9 mouse cellular contexts compared by ENCODE assay signal in genomic region chr14:53881304-53881703, GRCm38 (mm10).
DNase-seq lines count a peak whose midpoint lies in the region; ATAC-seq and TF ChIP-seq lines count a peak whose summit lies in the region.
"Had no signal": no experiment of that assay in that cellular context is flagged by ENCODE, and none has a peak within 500 bp of the region (broad histone marks: within the 10 kb centered on the region; RNA-seq: fewer than 3 reads in every experiment).

No protein-coding gene starts in this region.

- TF ChIP-seq CTCF in heart, postnatal 0 days (IDR thresholded peaks at IDR 0.05; ENCODE audit: low read depth), result peak; percentile 56
- peak; percentile 43 for TF ChIP-seq CTCF in cortical plate, adult 2 months (IDR thresholded peaks at IDR 0.05; ENCODE audit: extremely low read depth, insufficient read depth, low read length)

- H3K36me3 ChIP-seq in heart, postnatal 0 days (replicated peaks; ENCODE audit: control insufficient read depth, insufficient read depth, low read length), result no peaks in the 10 kb centered on the region

- no peaks in the 10 kb centered on the region for H3K4me1 ChIP-seq in heart, postnatal 0 days (ENCODE audit: control insufficient read depth, insufficient read depth)
- H3K4me1 ChIP-seq in cortical plate, adult 2 months (ENCODE audit: control insufficient read depth, insufficient read depth, low read length), result no peaks in the 10 kb centered on the region

- H3K27me3 ChIP-seq in heart, postnatal 0 days (ENCODE audit: control insufficient read depth, insufficient read depth, low read length), result no peaks in the 10 kb centered on the region

- no peak overlapping the region for H3K27ac ChIP-seq in heart, postnatal 0 days (ENCODE audit: low read depth)
- no peak overlapping the region for H3K27ac ChIP-seq in cortical plate, adult 2 months (ENCODE audit: insufficient read depth, low read length)

- no peak for TF ChIP-seq EP300 in heart, postnatal 0 days (IDR thresholded peaks at IDR 0.05; ENCODE audit: low read depth)

- intact Hi-C loops in gastrocnemius, postnatal 14 days (cut with DNase I; ENCODE audit: low total_unique reads), result no loop called here

- H3K4me3 ChIP-seq in heart, postnatal 0 days (ENCODE audit: low read depth, low read length), result no peak overlapping the region
- no peak overlapping the region for H3K4me3 ChIP-seq in cortical plate, adult 2 months (ENCODE audit: insufficient read depth, low read length)

- no peak overlapping the region for H3K9ac ChIP-seq in heart, postnatal 0 days (replicated peaks; ENCODE audit: low read depth, low read length)

- no peak for ATAC-seq in heart, postnatal 0 days (ENCODE audit: insufficient read depth, low read depth)
- ATAC-seq in megakaryocyte progenitor cell, adult 5-6 weeks (replicated peaks; ENCODE audit: poor library complexity), result peak; percentile 73

- no peak overlapping the region for H3K4me2 ChIP-seq in heart, postnatal 0 days (ENCODE audit: low read depth, low read length)

- no peaks in the 10 kb centered on the region for H3K9me3 ChIP-seq in heart, postnatal 0 days (replicated peaks; ENCODE audit: control insufficient read depth, low read length)

- peak; percentile 61 for DNase-seq in heart, postnatal 0 days (ENCODE audit: low spot score)
- DNase-seq in heart, adult 18-20 months, result no peak
- peak; percentile 54 for DNase-seq in 416B (ENCODE audit: low read depth)
- DNase-seq in adipocyte (ENCODE audit: low spot score), result no peak
- no peak for DNase-seq in gastrocnemius, postnatal 14 days
- no peak for DNase-seq in urinary bladder, adult 18-20 months (ENCODE audit: low spot score in 2 of 2)
- DNase-seq: layer of hippocampus, postnatal 36 days had no signal

- 6% methylated on average over 3 of the region's 3 CpGs for WGBS in heart, postnatal 0 days

- no peak for TF ChIP-seq POLR2A in cortical plate, adult 2 months (IDR thresholded peaks at IDR 0.05; ENCODE audit: extremely low read depth, insufficient read depth, low read length)

Comparison
In these comparisons a context has a peak if more than half of its experiments do, and no peak if none do; other contexts are left out.
1. DNase-seq: peak in heart, postnatal 0 days (single experiment) and 416B (single experiment); none in heart, adult 18-20 months (0 of 2), adipocyte (single experiment), gastrocnemius, postnatal 14 days (single experiment) and urinary bladder, adult 18-20 months (0 of 2).